Mouse (Mus musculus) small intestine, adult 2 months (tissue): ENCODE results near the gene Kcnn3.

Source experiments
- CTCF ChIP-seq: fragments of 200-500 bp; IDR thresholded peaks from 2 replicates; pipeline ENCODE4 v1.5.1; 2012; ENCODE audit warnings: low read depth, mild to moderate bottlenecking, control low read depth, inconsistent platforms, low read length, moderate library complexity, mixed read lengths; ENCODE audit not compliant: insufficient replicate concordance, insufficient read length; ENCODE audit errors: extremely low read depth
- POLR2A ChIP-seq: fragments of 200-500 bp; IDR thresholded peaks from 2 replicates; pipeline ENCODE4 v1.6.1; 2012; ENCODE audit warnings: low read depth, mild to moderate bottlenecking, control low read depth, inconsistent platforms, low read length, moderate library complexity

GRCm38 (mm10) chr3:89640804-89641203, 120.8 kb downstream of the Kcnn3 start:
- TF ChIP-seq CTCF (no peak), POLR2A (no peak)
